Mouse (Mus musculus) stomach, embryonic 15.5 days (tissue): ENCODE data around the gene Dus3l. TPM values are rescaled to one million over a fixed set of nuclear protein-coding genes. Genes with fewer than 3 reads are reported as not detected.

Source experiments
- ATAC-seq: fragments of 200-750 bp; cut with Nextera tagmentation; 2 replicates; pipeline ENCODE4 v1.8.0; 2017; ENCODE audit warnings: low read depth, moderate number of reproducible peaks, moderate TSS enrichment; ENCODE audit not compliant: insufficient read depth, low FRiP score
- H3K27ac ChIP-seq: fragments of 300-500 bp; sonication (generic); 2 replicates; pipeline ENCODE4 v1.5.1; 2015; ENCODE audit warnings: mild to moderate bottlenecking, inconsistent platforms
- H3K27me3 ChIP-seq: fragments of 300-500 bp; sonication (generic); replicated peaks from 2 replicates; pipeline ENCODE4 v1.6.1; 2015; ENCODE audit warnings: inconsistent platforms
- H3K36me3 ChIP-seq: fragments of 300-500 bp; sonication (generic); 2 replicates; pipeline ENCODE4 v1.6.1; 2015; ENCODE audit warnings: inconsistent platforms
- H3K4me1 ChIP-seq: fragments of 300-500 bp; sonication (generic); 2 replicates; pipeline ENCODE4 v1.6.1; 2015; ENCODE audit warnings: inconsistent platforms
- H3K4me2 ChIP-seq: fragments of 300-500 bp; sonication (generic); 2 replicates; pipeline ENCODE4 v1.6.1; 2015; ENCODE audit warnings: mild to moderate bottlenecking, inconsistent platforms
- H3K4me3 ChIP-seq: fragments of 300-500 bp; sonication (generic); replicated peaks from 2 replicates; pipeline ENCODE4 v1.5.1; 2015; ENCODE audit warnings: inconsistent platforms
- H3K9ac ChIP-seq: fragments of 300-500 bp; sonication (generic); 2 replicates; pipeline ENCODE4 v1.6.1; 2015; ENCODE audit warnings: inconsistent platforms
- H3K9me3 ChIP-seq: fragments of 300-500 bp; sonication (generic); 2 replicates; pipeline ENCODE4 v1.6.1; 2016; ENCODE audit warnings: inconsistent platforms
- WGBS: fragments of 180-500 bp; shearing (Covaris S2); methylation state at CpG from one replicate; pipeline ENCODE4 v1.1.7; 2015; 5-methylcytosine and 5-hydroxymethylcytosine counted together
- polyA plus RNA-seq: library from polyadenylated mRNA; unstranded; fragments of >200 nt; fragmentation: Nextera tagmentation; extraction: Ambion mirVana; gene quantifications from 2 replicates; pipeline ENCODE4 v1.2.1, GENCODE M21; 2015

Gene Dus3l
- polyA plus RNA-seq, 1 experiment from 2014 or later: 40.1 TPM

GRCm38 (mm10) chr17:56805784-56806183 lies 41.2 kb downstream of the Dus3l start:
- H3K4me2 ChIP-seq: no peak overlapping the region
- WGBS: 77% methylated on average over 1 of the region's 1 CpGs
- H3K4me1 ChIP-seq: peaks cover 17% of the 10 kb centered on the region
- peaks cover 6% of the 10 kb centered on the region; the same call in 1 of the 2 replicates for H3K36me3 ChIP-seq
- no peak overlapping the region for H3K4me3 ChIP-seq
- H3K9ac ChIP-seq: no peak overlapping the region
- ATAC-seq: no peak
- H3K27me3 ChIP-seq: no peaks in the 10 kb centered on the region
- H3K9me3 ChIP-seq: no peaks in the 10 kb centered on the region
- H3K27ac ChIP-seq: no peak overlapping the region

DNA sequence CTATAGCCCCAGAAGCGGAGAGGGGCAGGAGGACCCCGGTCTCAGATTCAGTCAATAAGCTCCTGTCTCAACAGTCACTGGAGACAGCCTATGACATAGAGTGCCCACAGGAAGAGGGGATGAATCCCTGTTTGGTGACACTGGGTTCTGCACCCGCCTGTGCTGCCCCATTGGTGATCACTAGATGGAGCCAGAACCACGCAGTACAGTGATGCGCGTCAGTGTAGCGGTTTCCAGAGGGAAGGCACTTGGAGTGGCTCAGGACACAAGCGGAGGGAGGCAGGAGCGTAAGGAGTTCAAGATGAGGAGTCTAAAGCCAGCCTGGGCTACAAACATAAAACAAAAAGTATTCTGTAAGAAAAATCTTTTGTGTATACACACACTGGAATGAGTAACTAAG lies 44.0 kb downstream of the Dus3l start:
- ATAC-seq: peak; percentile 65
- 12% methylated on average over 9 of the region's 9 CpGs for WGBS
- peaks cover 22% of the 10 kb centered on the region for H3K4me1 ChIP-seq
- H3K9ac ChIP-seq: no peak overlapping the region
- H3K9me3 ChIP-seq: no peaks in the 10 kb centered on the region
- H3K4me3 ChIP-seq: no peak overlapping the region
- no peaks in the 10 kb centered on the region for H3K36me3 ChIP-seq
- H3K4me2 ChIP-seq: no peak overlapping the region
- no peaks in the 10 kb centered on the region for H3K27me3 ChIP-seq
- H3K27ac ChIP-seq: no peak overlapping the region

DNA sequence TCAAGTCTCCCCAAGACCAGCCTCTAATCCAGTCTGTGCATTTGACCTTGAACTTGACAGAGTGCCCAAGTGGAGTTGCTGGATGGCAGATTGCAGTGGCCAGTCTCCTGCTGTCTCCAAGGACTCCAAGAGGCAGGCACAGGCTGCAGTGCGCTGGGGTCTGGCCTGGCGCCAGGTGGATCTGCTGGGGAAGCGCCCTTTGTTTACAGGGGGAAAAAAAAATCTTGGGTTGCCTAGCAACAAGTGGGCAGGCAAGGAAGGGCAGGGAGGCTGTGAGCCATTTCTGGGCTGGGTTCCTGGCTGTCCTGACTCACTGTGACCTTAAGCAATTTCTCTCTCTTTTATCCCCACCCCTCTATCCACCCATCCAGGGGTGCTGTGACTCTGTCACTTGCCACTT lies 45.7 kb downstream of the Dus3l start:
- H3K27me3 ChIP-seq: no peaks in the 10 kb centered on the region
- ATAC-seq: peak; percentile 80
- H3K4me2 ChIP-seq: no peak overlapping the region
- H3K36me3 ChIP-seq: no peaks in the 10 kb centered on the region
- WGBS: 7% methylated on average over 3 of the region's 3 CpGs
- peak overlapping the region; percentile 41; the same call in 1 of the 2 replicates for H3K27ac ChIP-seq
- H3K4me1 ChIP-seq: peaks cover 31% of the 10 kb centered on the region
- H3K9ac ChIP-seq: no peak overlapping the region
- no peaks in the 10 kb centered on the region for H3K9me3 ChIP-seq
- no peak overlapping the region for H3K4me3 ChIP-seq

- H3K36me3 ChIP-seq: no peaks in the 10 kb centered on the region
- ATAC-seq: 0 out of 2 replicates have a peak, but pooled peaks have one; percentile 36
- H3K4me3 ChIP-seq: no peak overlapping the region
- no peak overlapping the region for H3K9ac ChIP-seq
- no peaks in the 10 kb centered on the region for H3K9me3 ChIP-seq
- peak overlapping the region; percentile 59 for H3K27ac ChIP-seq
- no peaks in the 10 kb centered on the region for H3K27me3 ChIP-seq
- 14% methylated on average over 24 of the region's 24 CpGs for WGBS
- peaks cover 31% of the 10 kb centered on the region for H3K4me1 ChIP-seq
- 0 out of 2 replicates have a peak overlapping the region, but pooled peaks have one; percentile 8 for H3K4me2 ChIP-seq
Measured at GRCm38 (mm10) chr17:56814316-56815056, 49.9 kb downstream of the Dus3l start.

- 77% methylated on average over 3 of the region's 3 CpGs for WGBS
Measured at GRCm38 (mm10) chr17:56815057-56815345, 50.4 kb downstream of the Dus3l start.

DNA sequence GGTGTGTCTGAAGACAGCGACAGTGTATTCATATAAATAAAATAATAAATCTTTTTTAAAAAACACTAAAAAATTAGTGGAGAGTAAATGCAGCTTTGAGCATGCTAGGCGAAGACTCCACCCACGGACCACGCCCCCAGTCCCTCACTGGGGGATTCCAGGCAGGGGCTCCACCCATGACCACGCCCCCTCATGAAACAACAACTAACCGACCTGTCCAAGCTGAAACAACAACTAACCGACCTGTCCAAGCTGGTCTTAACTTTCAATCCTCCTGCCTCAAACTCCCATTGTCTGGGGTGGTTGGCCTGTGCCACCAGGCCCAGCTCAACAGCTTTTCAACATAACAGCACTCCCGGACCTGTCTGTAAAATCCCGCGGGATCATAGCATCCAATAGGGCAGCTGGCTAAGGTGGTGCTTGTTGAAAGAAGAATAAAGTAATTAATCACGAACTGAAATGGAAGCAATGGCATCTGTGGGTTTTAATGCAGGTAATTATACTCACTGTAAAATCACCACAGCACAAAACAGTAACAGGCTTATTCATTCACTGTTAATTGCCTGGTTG lies 53.6 kb downstream of the Dus3l start:
- Histone ChIP-seq H3K4me3 (no peak overlapping the region), H3K9ac (no peak overlapping the region), H3K4me1 (peaks cover 22% of the 10 kb centered on the region), H3K27ac (0 out of 2 replicates have a peak overlapping the region, but pooled peaks have one; percentile 67), H3K4me2 (no peak overlapping the region), H3K27me3 (no peaks in the 10 kb centered on the region), H3K36me3 (no peaks in the 10 kb centered on the region), H3K9me3 (no peaks in the 10 kb centered on the region)
- WGBS: 34% methylated on average over 11 of the region's 11 CpGs
- ATAC-seq: peak; percentile 40; the same call in 1 of the 2 replicates

More at GRCm38 (mm10) chr17:56815057-56815345, 50.4 kb downstream of the Dus3l start:
- Histone ChIP-seq H3K4me3 (no peak overlapping the region), H3K27ac (peak overlapping the region; percentile 59), H3K27me3 (no peaks in the 10 kb centered on the region), H3K36me3 (no peaks in the 10 kb centered on the region), H3K9ac (no peak overlapping the region), H3K9me3 (no peaks in the 10 kb centered on the region), H3K4me1 (peaks cover 26% of the 10 kb centered on the region), H3K4me2 (no peak overlapping the region)
- no peak for ATAC-seq

DNA sequence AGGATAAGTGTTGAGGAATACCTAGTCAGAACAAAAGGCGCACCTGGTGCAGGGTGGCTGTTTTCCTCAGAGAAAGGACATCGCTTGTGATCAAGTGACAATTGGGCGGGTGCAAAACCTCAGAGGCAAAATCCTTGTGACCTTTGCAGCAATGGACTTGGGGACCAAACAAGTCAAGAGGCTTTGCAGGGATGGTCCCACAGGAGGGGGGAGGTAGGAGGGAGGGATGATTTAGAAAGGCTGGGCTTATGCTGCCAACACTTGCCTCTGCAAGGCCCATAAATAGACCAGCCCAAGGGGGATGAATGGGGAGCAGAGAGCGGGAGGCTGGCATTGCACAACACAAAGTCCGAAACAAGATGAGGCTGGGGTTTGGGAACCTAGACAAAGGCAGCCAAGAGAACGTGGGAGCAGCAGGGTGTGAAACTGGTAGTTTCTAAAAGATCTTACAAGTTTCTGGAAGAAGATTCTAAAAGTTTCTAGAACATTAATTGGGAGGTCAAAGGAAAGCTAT lies 54.5 kb downstream of the Dus3l start:
- H3K27me3 ChIP-seq: no peaks in the 10 kb centered on the region
- H3K9me3 ChIP-seq: no peaks in the 10 kb centered on the region
- no peak overlapping the region for H3K4me3 ChIP-seq
- H3K4me1 ChIP-seq: peaks cover 19% of the 10 kb centered on the region
- WGBS: 70% methylated on average over 6 of the region's 6 CpGs
- no peak for ATAC-seq
- H3K36me3 ChIP-seq: no peaks in the 10 kb centered on the region
- H3K27ac ChIP-seq: peak overlapping the region; percentile 67; the same call in 1 of the 2 replicates
- H3K9ac ChIP-seq: no peak overlapping the region
- no peak overlapping the region for H3K4me2 ChIP-seq

Other genes with a start within 250 kb of the Dus3l start
- gene Gm20219, start 210.4 kb upstream of the Dus3l start, polyA plus RNA-seq: 9.5 and 10.7 TPM in 2 replicates
- gene Safb2, start 180.2 kb upstream of the Dus3l start, polyA plus RNA-seq: 77.9 and 82.7 TPM in 2 replicates
- 95.8 and 106 TPM in 2 replicates for gene Safb, start 179.9 kb upstream of the Dus3l start, polyA plus RNA-seq
- gene 2410015M20Rik, start 155.0 kb upstream of the Dus3l start, polyA plus RNA-seq: 230 and 238 TPM in 2 replicates
- gene Rpl36, start 151.3 kb upstream of the Dus3l start, polyA plus RNA-seq: 1,749 and 1,789 TPM in 2 replicates
- 59.1 and 59.2 TPM in 2 replicates for gene Lonp1, start 137.9 kb upstream of the Dus3l start, polyA plus RNA-seq
- gene Catsperd, start 136.6 kb upstream of the Dus3l start, polyA plus RNA-seq: 0.30 and 0.48 TPM in 2 replicates
- gene Ranbp3, start 91.5 kb upstream of the Dus3l start, polyA plus RNA-seq: 75.9 and 81.6 TPM in 2 replicates
- 437 and 463 TPM in 2 replicates for gene Ndufa11, start 47.0 kb upstream of the Dus3l start, polyA plus RNA-seq
- gene Vmac, start 46.7 kb upstream of the Dus3l start, polyA plus RNA-seq: 16.9 and 21.5 TPM in 2 replicates
- 13.3 and 14.7 TPM in 2 replicates for gene Nrtn, start 7.2 kb upstream of the Dus3l start, polyA plus RNA-seq
- gene Prr22, start 5.5 kb downstream of the Dus3l start, polyA plus RNA-seq: 1.3 and 1.4 TPM in 2 replicates
- 6.1 and 6.6 TPM in 2 replicates for gene Rfx2, start 66.3 kb downstream of the Dus3l start, polyA plus RNA-seq
- gene Acsbg2, start 109.7 kb downstream of the Dus3l start, polyA plus RNA-seq: not detected in 2 replicates
- 0.31 and 0.63 TPM in 2 replicates for gene 1700061G19Rik, start 110.7 kb downstream of the Dus3l start, polyA plus RNA-seq
- gene Mllt1, start 170.7 kb downstream of the Dus3l start, polyA plus RNA-seq: 39.8 and 43.7 TPM in 2 replicates
- gene Acer1, start 217.4 kb downstream of the Dus3l start, polyA plus RNA-seq: 0.06 and 0.15 TPM in 2 replicates
- gene Clpp, start 225.5 kb downstream of the Dus3l start, polyA plus RNA-seq: 144 and 147 TPM in 2 replicates
- 36.6 and 38.9 TPM in 2 replicates for gene Alkbh7, start 232.6 kb downstream of the Dus3l start, polyA plus RNA-seq
- 0.32 and 0.43 TPM in 2 replicates for gene Pspn, start 235.3 kb downstream of the Dus3l start, polyA plus RNA-seq
- gene Gtf2f1, start 246.5 kb downstream of the Dus3l start, polyA plus RNA-seq: 58.2 and 61.1 TPM in 2 replicates
- gene Gm17949, start 246.7 kb downstream of the Dus3l start, polyA plus RNA-seq: 0.51 and 0.58 TPM in 2 replicates